Mouse (Mus musculus): ENCODE data around the gene Ankub1. TPM values are rescaled to one million over a fixed set of nuclear protein-coding genes. Genes with fewer than 3 reads are reported as not detected.
A peak's percentile ranks its signal among the peaks of the same experiment; 100 is the strongest.

Ankub1 gene
- polyA plus RNA-seq, 2 experiments, result not detected

- no peak for TF ChIP-seq POLR2A (IDR thresholded peaks at IDR 0.05; ENCODE audit: borderline replicate concordance, extremely low read depth, insufficient read depth, insufficient read length)
- Histone ChIP-seq H3K27ac (replicated peaks; ENCODE audit: low read depth, low read length) (peak overlapping the region; percentile 63), H3K9me3 (ENCODE audit: control insufficient read depth, low read length) (no peaks in the 10 kb centered on the region), H3K4me3 (replicated peaks; ENCODE audit: low read length) (peak overlapping the region; percentile 30), H3K4me2 (replicated peaks; ENCODE audit: low read depth, low read length, severe bottlenecking) (peak overlapping the region; percentile 51), H3K4me1 (ENCODE audit: control insufficient read depth, insufficient read depth, low read length) (no peaks in the 10 kb centered on the region), H3K36me3 (ENCODE audit: control insufficient read depth, insufficient read depth, low read length) (no peaks in the 10 kb centered on the region), H3K27me3 (ENCODE audit: control insufficient read depth, insufficient read depth, low read length) (no peaks in the 10 kb centered on the region), H3K9ac (ENCODE audit: low read depth, low read length, severe bottlenecking) (peak overlapping the region; percentile 49)
- WGBS, result 17% methylated on average over 21 of the region's 21 CpGs
- DNase-seq (ENCODE audit: low spot score), result peak; percentile 93
- peak; percentile 76 for ATAC-seq (ENCODE audit: low FRiP score, low read depth)
Measured at GRCm38 (mm10) chr3:57625275-57625997, 67.2 kb downstream of the Ankub1 start.

- no peak for DNase-seq (ENCODE audit: low spot score)
- Histone ChIP-seq H3K27ac (replicated peaks; ENCODE audit: low read depth, low read length) (no peak overlapping the region), H3K36me3 (ENCODE audit: control insufficient read depth, insufficient read depth, low read length) (no peaks in the 10 kb centered on the region), H3K9me3 (ENCODE audit: control insufficient read depth, low read length) (no peaks in the 10 kb centered on the region), H3K4me3 (replicated peaks; ENCODE audit: low read length) (no peak overlapping the region), H3K4me2 (replicated peaks; ENCODE audit: low read depth, low read length, severe bottlenecking) (no peak overlapping the region), H3K4me1 (ENCODE audit: control insufficient read depth, insufficient read depth, low read length) (no peaks in the 10 kb centered on the region), H3K9ac (ENCODE audit: low read depth, low read length, severe bottlenecking) (no peak overlapping the region), H3K27me3 (ENCODE audit: control insufficient read depth, insufficient read depth, low read length) (no peaks in the 10 kb centered on the region)
- no peak for TF ChIP-seq POLR2A (IDR thresholded peaks at IDR 0.05; ENCODE audit: borderline replicate concordance, extremely low read depth, insufficient read depth, insufficient read length)
- ATAC-seq (ENCODE audit: low FRiP score, low read depth), result no peak
- WGBS, result 80% methylated on average over 4 of the region's 4 CpGs
Measured at GRCm38 (mm10) chr3:57619718-57620117, 72.9 kb downstream of the Ankub1 start.

DNA sequence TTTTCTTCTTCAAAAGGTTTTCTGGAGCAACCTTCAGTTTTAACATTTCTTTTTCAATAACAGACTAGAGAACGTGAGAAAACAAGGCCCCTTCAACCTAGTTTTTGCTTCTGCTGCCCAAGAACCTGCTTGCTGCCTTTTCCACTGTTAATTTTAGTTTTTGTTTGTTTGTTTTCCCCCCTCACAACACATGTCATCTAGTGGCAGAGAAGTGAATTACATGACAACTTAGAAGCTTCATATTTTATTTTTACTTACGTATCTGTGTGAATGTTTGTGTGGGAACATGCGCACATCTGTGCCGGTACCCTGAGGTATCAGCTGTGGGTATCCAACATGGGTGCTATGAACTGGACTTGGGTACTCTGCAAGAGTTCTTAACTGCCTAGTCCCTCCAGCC is 76.9 kb downstream of the Ankub1 start:
- Histone ChIP-seq H3K27me3 (ENCODE audit: control insufficient read depth, insufficient read depth, low read length) (no peaks in the 10 kb centered on the region), H3K9me3 (ENCODE audit: control insufficient read depth, low read length) (no peaks in the 10 kb centered on the region), H3K36me3 (ENCODE audit: control insufficient read depth, insufficient read depth, low read length) (no peaks in the 10 kb centered on the region), H3K9ac (ENCODE audit: low read depth, low read length, severe bottlenecking) (no peak overlapping the region), H3K4me2 (replicated peaks; ENCODE audit: low read depth, low read length, severe bottlenecking) (no peak overlapping the region), H3K4me3 (replicated peaks; ENCODE audit: low read length) (no peak overlapping the region), H3K27ac (replicated peaks; ENCODE audit: low read depth, low read length) (no peak overlapping the region), H3K4me1 (ENCODE audit: control insufficient read depth, insufficient read depth, low read length) (no peaks in the 10 kb centered on the region)
- ATAC-seq (ENCODE audit: low FRiP score, low read depth) (no peak), DNase-seq (ENCODE audit: low spot score) (no peak)
- no peak for TF ChIP-seq POLR2A (IDR thresholded peaks at IDR 0.05; ENCODE audit: borderline replicate concordance, extremely low read depth, insufficient read depth, insufficient read length)
- WGBS, result 89% methylated on average over 4 of the region's 4 CpGs

DNA sequence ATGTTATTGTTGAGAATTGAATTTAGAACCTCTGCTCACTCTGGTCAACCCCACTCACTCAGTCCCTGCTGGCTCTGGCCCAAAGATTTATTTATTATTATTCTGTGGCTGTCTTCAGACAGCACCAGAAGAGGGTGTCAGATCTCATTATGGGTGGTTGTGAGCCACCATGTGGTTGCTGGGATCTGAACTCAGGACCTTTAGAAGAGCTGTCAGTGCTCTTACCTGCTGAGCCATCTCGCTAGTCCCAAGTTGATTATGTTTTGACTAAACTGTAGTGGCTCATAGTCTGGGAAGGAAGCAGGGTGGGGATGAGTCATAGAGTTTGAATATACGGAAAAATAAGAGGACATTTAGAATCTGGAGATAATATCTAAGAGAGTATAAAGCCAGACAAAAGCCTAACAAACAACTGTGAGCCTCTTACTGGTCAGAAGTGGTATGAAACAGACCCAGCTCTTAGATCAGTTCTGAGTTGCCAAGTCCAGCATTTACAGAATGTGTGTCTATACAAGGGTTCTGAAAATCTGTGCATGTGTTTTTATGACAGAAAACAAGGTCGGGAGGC is 80.1 kb downstream of the Ankub1 start:
- no peak for DNase-seq (ENCODE audit: low spot score)
- no peak for ATAC-seq (ENCODE audit: low FRiP score, low read depth)
- H3K27me3 ChIP-seq (ENCODE audit: control insufficient read depth, insufficient read depth, low read length), result no peaks in the 10 kb centered on the region
- H3K4me2 ChIP-seq (replicated peaks; ENCODE audit: low read depth, low read length, severe bottlenecking), result no peak overlapping the region
- no peak overlapping the region for H3K27ac ChIP-seq (replicated peaks; ENCODE audit: low read depth, low read length)
- H3K4me3 ChIP-seq (replicated peaks; ENCODE audit: low read length), result no peak overlapping the region
- no peaks in the 10 kb centered on the region for H3K9me3 ChIP-seq (ENCODE audit: control insufficient read depth, low read length)
- TF ChIP-seq POLR2A (IDR thresholded peaks at IDR 0.05; ENCODE audit: borderline replicate concordance, extremely low read depth, insufficient read depth, insufficient read length), result no peak
- WGBS, result 74% methylated on average over 3 of the region's 3 CpGs
- no peak overlapping the region for H3K9ac ChIP-seq (ENCODE audit: low read depth, low read length, severe bottlenecking)
- H3K4me1 ChIP-seq (ENCODE audit: control insufficient read depth, insufficient read depth, low read length), result no peaks in the 10 kb centered on the region
- H3K36me3 ChIP-seq (ENCODE audit: control insufficient read depth, insufficient read depth, low read length), result no peaks in the 10 kb centered on the region

DNA sequence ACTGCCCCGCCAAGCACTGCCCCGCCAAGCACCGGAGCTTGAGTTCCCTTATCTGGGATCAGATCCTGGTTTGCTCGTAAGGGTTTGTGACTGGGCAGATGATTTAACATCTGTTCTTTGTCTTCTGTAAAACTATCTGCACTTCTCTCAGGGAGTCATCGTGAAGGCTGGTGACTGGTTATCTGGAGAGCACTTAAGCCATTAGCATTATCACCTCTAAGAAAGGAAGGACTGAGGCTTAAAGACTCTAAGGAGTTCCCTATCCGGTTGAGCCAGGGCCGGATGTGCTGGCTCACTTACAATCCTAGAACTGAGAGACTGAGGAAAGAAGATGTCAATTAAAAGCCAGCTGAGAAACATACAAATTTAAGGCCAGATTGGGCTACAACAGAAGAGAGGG is 80.8 kb downstream of the Ankub1 start:
- no peak overlapping the region for H3K4me3 ChIP-seq (replicated peaks; ENCODE audit: low read length)
- H3K27me3 ChIP-seq (ENCODE audit: control insufficient read depth, insufficient read depth, low read length), result no peaks in the 10 kb centered on the region
- no peaks in the 10 kb centered on the region for H3K36me3 ChIP-seq (ENCODE audit: control insufficient read depth, insufficient read depth, low read length)
- WGBS, result 45% methylated on average over 7 of the region's 7 CpGs
- no peak overlapping the region for H3K4me2 ChIP-seq (replicated peaks; ENCODE audit: low read depth, low read length, severe bottlenecking)
- H3K4me1 ChIP-seq (ENCODE audit: control insufficient read depth, insufficient read depth, low read length), result no peaks in the 10 kb centered on the region
- TF ChIP-seq POLR2A (IDR thresholded peaks at IDR 0.05; ENCODE audit: borderline replicate concordance, extremely low read depth, insufficient read depth, insufficient read length), result no peak
- no peak overlapping the region for H3K27ac ChIP-seq (replicated peaks; ENCODE audit: low read depth, low read length)
- DNase-seq (ENCODE audit: low spot score) (no peak), ATAC-seq (ENCODE audit: low FRiP score, low read depth) (no peak)
- no peak overlapping the region for H3K9ac ChIP-seq (ENCODE audit: low read depth, low read length, severe bottlenecking)
- H3K9me3 ChIP-seq (ENCODE audit: control insufficient read depth, low read length), result no peaks in the 10 kb centered on the region

Small RNA genes lying within 50 kb of the gene (microRNA-seq; reads per million reads assigned to microRNA genes)
- gene Mir6377, result not detected

Other genes with a start within 250 kb of the Ankub1 start
- gene Wwtr1, start 116.9 kb downstream of the Ankub1 start, polyA plus RNA-seq (2012; rRNA removed), result 54.2 and 57.9 TPM in 2 replicates
- gene Wwtr1, start 116.9 kb downstream of the Ankub1 start, polyA plus RNA-seq (2014; fragmentation: Nextera tagmentation; extraction: Ambion mirVana), result 34.5 and 34.6 TPM in 2 replicates
- 53.9 and 57.1 TPM in 2 replicates for gene Commd2, start 41.1 kb downstream of the Ankub1 start, polyA plus RNA-seq (2012; rRNA removed)
- gene Commd2, start 41.1 kb downstream of the Ankub1 start, polyA plus RNA-seq (2014; fragmentation: Nextera tagmentation; extraction: Ambion mirVana), result 81.0 and 90.4 TPM in 2 replicates
- 34.9 and 43.0 TPM in 2 replicates for gene Rnf13, start 43.3 kb upstream of the Ankub1 start, polyA plus RNA-seq (2012; rRNA removed)
- 76.5 and 87.9 TPM in 2 replicates for gene Rnf13, start 43.3 kb upstream of the Ankub1 start, polyA plus RNA-seq (2014; fragmentation: Nextera tagmentation; extraction: Ambion mirVana)
- 131 and 143 TPM in 2 replicates for gene Pfn2, start 155.3 kb upstream of the Ankub1 start, polyA plus RNA-seq (2012; rRNA removed)
- gene Pfn2, start 155.3 kb upstream of the Ankub1 start, polyA plus RNA-seq (2014; fragmentation: Nextera tagmentation; extraction: Ambion mirVana), result 146 and 168 TPM in 2 replicates

Measured in limb, embryonic 14.5 days (tissue).